Mouse (Mus musculus) cerebellum, postnatal 14 days (tissue): Measurements from ENCODE around the gene Gm2916.
"Not testable (repeated sequence)": the region's sequence is repeated elsewhere in the genome, so short reads cannot be mapped to it uniquely, and the experiment has no call there.

ENCODE experiments used
- DNase-seq, 2 experiments: peaks; one replicate each; pipeline ENCODE4 v3.0.0; 2021; ENCODE audit warnings: mixed read lengths in 2 of 2

Gene Gm2916

DNA sequence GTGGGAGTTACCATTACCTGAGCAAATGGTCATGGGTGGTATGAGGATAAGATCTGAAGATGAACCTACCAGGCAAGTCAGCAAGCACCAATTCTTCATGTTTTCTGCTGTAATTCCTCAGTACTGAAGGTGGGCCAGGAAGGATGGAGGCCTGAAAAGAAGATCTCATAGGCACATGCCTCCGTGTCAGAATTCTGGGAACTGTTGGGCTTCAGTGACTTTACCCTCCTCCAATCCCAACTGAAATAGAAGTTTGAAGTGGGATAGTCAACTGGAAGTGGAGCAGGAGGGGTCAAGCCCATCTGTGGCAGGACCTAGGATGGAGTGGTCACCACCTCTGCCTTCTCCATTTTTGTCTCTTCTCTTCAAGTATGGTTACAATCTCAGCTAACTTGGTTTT is at the start of gene Gm2916:
Gene Gm2916 (plus strand): TSS at position 301 of the 400 bp plus-strand sequence.
- not testable (repeated sequence) for DNase-seq

GRCm38 (mm10) chr14:3845945-3846344 is 38.0 kb upstream of the Gm2916 start, which contains the start of gene Gm3033:
Gm3033 (plus strand) TSS chr14:3846245.
- not testable (repeated sequence) for DNase-seq

DNA sequence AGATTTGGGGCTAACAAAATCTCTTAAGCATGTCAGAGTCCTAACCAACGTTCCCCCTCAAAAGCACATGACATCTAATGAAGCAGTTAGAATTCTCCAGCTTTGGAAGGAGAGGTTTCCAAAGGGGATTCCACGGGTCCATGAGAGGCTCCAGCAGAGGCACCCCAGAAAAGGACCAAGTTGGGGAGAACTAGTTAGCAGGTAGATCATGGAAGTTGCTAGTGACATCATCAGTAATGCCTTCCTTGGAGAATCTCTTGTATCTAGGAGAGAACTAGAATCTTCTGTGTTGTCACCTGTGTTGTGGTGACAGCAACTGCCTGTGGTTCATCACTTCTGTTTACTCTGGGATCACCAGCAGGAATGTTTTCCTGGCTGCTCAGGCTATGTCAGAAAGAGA is 47.5 kb downstream of the Gm2916 start, which contains the start of gene Gm3029:
Gene Gm3029 (plus strand): TSS at position 301 of the 400 bp plus-strand sequence.
- not testable (repeated sequence) for DNase-seq

DNA sequence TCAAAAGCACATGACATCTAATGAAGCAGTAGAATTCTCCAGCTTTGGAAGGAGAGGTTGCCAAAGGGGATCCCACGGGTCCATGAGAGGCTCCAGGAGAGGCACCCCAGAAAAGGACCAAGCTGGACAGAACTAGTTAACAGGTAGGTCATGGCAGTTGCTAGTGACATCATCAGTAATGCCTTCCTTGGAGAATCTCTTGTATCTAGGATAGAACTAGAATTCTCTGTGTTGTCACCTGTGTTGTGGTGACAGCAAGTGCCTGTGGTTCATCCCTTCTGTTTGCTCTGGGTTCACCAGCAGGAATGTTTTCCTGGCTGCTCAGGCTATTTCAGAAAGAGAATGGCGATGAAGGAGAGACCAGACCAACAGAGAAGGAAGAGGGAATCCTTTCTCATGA is 79.3 kb downstream of the Gm2916 start, which contains the start of gene Gm3095:
Gene Gm3095 (plus strand): TSS at position 301 of the 400 bp plus-strand sequence.
- DNase-seq, result not testable (repeated sequence)
